8 mouse cellular contexts compared by ENCODE assay signal in genomic region chr5:121383857-121384756, GRCm38 (mm10). TPM values are rescaled to one million over a fixed set of nuclear protein-coding genes. Genes with fewer than 3 reads are reported as not detected.
DNase-seq lines count a peak whose midpoint lies in the region; ATAC-seq and TF ChIP-seq lines count a peak whose summit lies in the region.

No protein-coding gene starts in this region.

- 54% methylated on average over 10 of the region's 10 CpGs for WGBS in embryonic facial prominence, embryonic 12.5 days
- 54% methylated on average over 10 of the region's 10 CpGs for WGBS in midbrain, embryonic 15.5 days

- no peak for TF ChIP-seq CTCF in left cerebral cortex, adult 2 months (IDR thresholded peaks at IDR 0.05)

- peaks cover 25% of the 10 kb centered on the region for H3K36me3 ChIP-seq in embryonic facial prominence, embryonic 12.5 days
- peaks cover 13% of the 10 kb centered on the region for H3K36me3 ChIP-seq in midbrain, embryonic 15.5 days (replicated peaks)

- H3K9me3 ChIP-seq in embryonic facial prominence, embryonic 12.5 days, result peaks cover 6% of the 10 kb centered on the region
- H3K9me3 ChIP-seq in midbrain, embryonic 15.5 days, result no peaks in the 10 kb centered on the region

- H3K27me3 ChIP-seq in embryonic facial prominence, embryonic 12.5 days, result no peaks in the 10 kb centered on the region
- H3K27me3 ChIP-seq in midbrain, embryonic 15.5 days (replicated peaks), result no peaks in the 10 kb centered on the region; the same call in 1 of the 2 replicates

- DNase-seq in left cerebral cortex, adult 2 months (ENCODE audit: extremely low spot score in 1 of 2, low spot score in 2 of 2), result no peak
- no peak for DNase-seq in left cerebral cortex, postnatal 25 days (ENCODE audit: low spot score in 2 of 2)
- DNase-seq in induced T-regulatory cell, adult 2 months (ENCODE audit: low read depth), result peak; percentile 76
- DNase-seq in right cerebral cortex, adult 2 months (ENCODE audit: low spot score in 2 of 2), result no peak
- no peak for DNase-seq in thymus, adult 18-20 months

- H3K4me2 ChIP-seq in embryonic facial prominence, embryonic 12.5 days (replicated peaks), result peak overlapping the region; percentile 73
- H3K4me2 ChIP-seq in midbrain, embryonic 15.5 days, result peak overlapping the region; percentile 68

- peak overlapping the region; percentile 80 for H3K4me3 ChIP-seq in left cerebral cortex, adult 2 months
- peak overlapping the region; percentile 81 for H3K4me3 ChIP-seq in embryonic facial prominence, embryonic 12.5 days
- H3K4me3 ChIP-seq in midbrain, embryonic 15.5 days, result peak overlapping the region; percentile 79

- H3K27ac ChIP-seq in left cerebral cortex, adult 2 months, result peak overlapping the region; percentile 97
- H3K27ac ChIP-seq in embryonic facial prominence, embryonic 12.5 days, result no peak overlapping the region
- peak overlapping the region; percentile 85 for H3K27ac ChIP-seq in midbrain, embryonic 15.5 days

- intact Hi-C loops in left cerebral cortex, adult 2 months (cut with DNase I), result no loop called here
- intact Hi-C loops in left cerebral cortex, postnatal 25 days (cut with DNase I), result no loop called here

- peaks cover 7% of the 10 kb centered on the region; the same call in 1 of the 2 replicates for H3K4me1 ChIP-seq in embryonic facial prominence, embryonic 12.5 days
- peaks cover 31% of the 10 kb centered on the region for H3K4me1 ChIP-seq in midbrain, embryonic 15.5 days

- H3K9ac ChIP-seq in embryonic facial prominence, embryonic 12.5 days, result peak overlapping the region; percentile 33; the same call in 1 of the 2 replicates
- peak overlapping the region; percentile 69 for H3K9ac ChIP-seq in midbrain, embryonic 15.5 days

- no peak for ATAC-seq in embryonic facial prominence, embryonic 12.5 days (ENCODE audit: insufficient number of reproducible peaks, insufficient read depth, low FRiP score, low TSS enrichment)
- ATAC-seq in midbrain, embryonic 15.5 days (replicated peaks), result no peak
- ATAC-seq in activated CD4-positive, CD25-positive, alpha-beta regulatory T cell, adult 4 months, result no peak

RNA-seq across cellular contexts. Expression of gene Trafd1, which starts 1.3 kb away (rescaled TPM):
- total RNA-seq in left cerebral cortex, adult 2 months (2021), result 10 to 100 TPM; 78.9 to 81.2 TPM
- total RNA-seq in left cerebral cortex, postnatal 25 days (2021), result 10 to 100 TPM; 82.1 to 83.6 TPM
- polyA plus RNA-seq in embryonic facial prominence, embryonic 12.5 days (2016; fragmentation: Nextera tagmentation; extraction: Ambion mirVana), result 81.0 and 87.6 TPM in 2 replicates
- polyA plus RNA-seq in midbrain, embryonic 15.5 days (2015; fragmentation: Nextera tagmentation; extraction: Ambion mirVana), result 144 and 150 TPM in 2 replicates
- 10 to 100 TPM; 33.7 to 38.3 TPM for polyA plus RNA-seq in activated CD4-positive, CD25-positive, alpha-beta regulatory T cell, adult 4 months (2017; shearing (Covaris generic))

RNA-seq across cellular contexts. Expression of gene Naa25, which starts 13.6 kb away (rescaled TPM):
- total RNA-seq in left cerebral cortex, adult 2 months (2021), result 10 to 100 TPM; 42.9 to 43.3 TPM
- total RNA-seq in left cerebral cortex, postnatal 25 days (2021), result 10 to 100 TPM; 40.7 to 45.8 TPM
- polyA plus RNA-seq in embryonic facial prominence, embryonic 12.5 days (2016; fragmentation: Nextera tagmentation; extraction: Ambion mirVana), result 40.7 and 41.8 TPM in 2 replicates
- 53.2 and 56.6 TPM in 2 replicates for polyA plus RNA-seq in midbrain, embryonic 15.5 days (2015; fragmentation: Nextera tagmentation; extraction: Ambion mirVana)
- 10 to 100 TPM; 27.0 to 30.4 TPM for polyA plus RNA-seq in activated CD4-positive, CD25-positive, alpha-beta regulatory T cell, adult 4 months (2017; shearing (Covaris generic))
